Mouse (Mus musculus) forebrain, embryonic 15.5 days (tissue): ENCODE results near the gene Olfr986. TPM values are rescaled to one million over a fixed set of nuclear protein-coding genes. Genes with fewer than 3 reads are reported as not detected.
A peak's percentile ranks its signal among the peaks of the same experiment; 100 is the strongest.
"Not testable (repeated sequence)": the region's sequence is repeated elsewhere in the genome, so short reads cannot be mapped to it uniquely, and the experiment has no call there.

Experiments used
- ATAC-seq: fragments of 200-750 bp; cut with Nextera tagmentation; replicated peaks from 2 replicates; pipeline ENCODE4 v1.8.0; 2017; ENCODE audit warnings: mild to moderate bottlenecking, moderate TSS enrichment, moderate library complexity
- H3K27ac ChIP-seq: fragments of 300-500 bp; sonication (generic); replicated peaks from 2 replicates; pipeline ENCODE4 v1.5.1; 2015; ENCODE audit warnings: mild to moderate bottlenecking, inconsistent platforms
- H3K27me3 ChIP-seq: fragments of 300-500 bp; sonication (generic); 2 replicates; pipeline ENCODE4 v1.6.1; 2015; ENCODE audit warnings: inconsistent platforms
- H3K36me3 ChIP-seq: fragments of 300-500 bp; sonication (generic); 2 replicates; pipeline ENCODE4 v1.6.1; 2015; ENCODE audit warnings: mild to moderate bottlenecking, inconsistent platforms
- H3K4me1 ChIP-seq: fragments of 300-500 bp; sonication (generic); 2 replicates; pipeline ENCODE4 v1.6.1; 2015; ENCODE audit warnings: inconsistent platforms
- H3K4me2 ChIP-seq: fragments of 300-500 bp; sonication (generic); replicated peaks from 2 replicates; pipeline ENCODE4 v1.6.1; 2015; ENCODE audit warnings: mild to moderate bottlenecking, inconsistent platforms
- H3K4me3 ChIP-seq: fragments of 300-500 bp; sonication (generic); 2 replicates; pipeline ENCODE4 v1.5.1; 2015; ENCODE audit warnings: mild to moderate bottlenecking, inconsistent platforms
- H3K9ac ChIP-seq: fragments of 300-500 bp; sonication (generic); replicated peaks from 2 replicates; pipeline ENCODE4 v1.6.1; 2015; ENCODE audit warnings: mild to moderate bottlenecking, inconsistent platforms
- H3K9me3 ChIP-seq: fragments of 300-500 bp; sonication (generic); 2 replicates; pipeline ENCODE4 v1.6.1; 2016; ENCODE audit warnings: inconsistent platforms
- WGBS: fragments of 180-500 bp; shearing (Covaris S2); methylation state at CpG from one replicate; pipeline ENCODE4 v1.1.7; 2015; ENCODE audit warnings: mixed read lengths; 5-methylcytosine and 5-hydroxymethylcytosine counted together
- polyA plus RNA-seq: library from polyadenylated mRNA; unstranded; fragments of >200 nt; fragmentation: Nextera tagmentation; extraction: Ambion mirVana; gene quantifications from 2 replicates; pipeline ENCODE4 v1.2.1, GENCODE M21; 2015

Gene Olfr986
- polyA plus RNA-seq: not detected in 2 replicates

- WGBS: 85% methylated on average over 5 of the region's 5 CpGs
Observed at GRCm38 (mm10) chr9:40180620-40181019, at the start of gene Olfr986. TSS of gene Olfr986 (plus strand) at chr9:40180920.

GRCm38 (mm10) chr9:40136987-40137688 lies 43.6 kb upstream of the Olfr986 start:
- Histone ChIP-seq H3K27ac (no peak overlapping the region), H3K36me3 (no peaks in the 10 kb centered on the region), H3K9me3 (no peaks in the 10 kb centered on the region), H3K4me2 (no peak overlapping the region), H3K4me3 (no peak overlapping the region), H3K9ac (no peak overlapping the region), H3K4me1 (no peaks in the 10 kb centered on the region), H3K27me3 (no peaks in the 10 kb centered on the region)
- WGBS: 82% methylated on average over 6 of the region's 6 CpGs
- ATAC-seq: no peak

More at GRCm38 (mm10) chr9:40180620-40181019, at the start of gene Olfr986:
- Histone ChIP-seq H3K4me2 (no peak within 1 kb of the TSS), H3K9ac (no peak within 1 kb of the TSS), H3K4me1 (no peaks in the 10 kb centered on the region), H3K27me3 (no peaks in the 10 kb centered on the region), H3K27ac (no peak within 1 kb of the TSS), H3K4me3 (no peak within 1 kb of the TSS), H3K9me3 (no peaks in the 10 kb centered on the region), H3K36me3 (no peaks in the 10 kb centered on the region)
- ATAC-seq: no peak

DNA sequence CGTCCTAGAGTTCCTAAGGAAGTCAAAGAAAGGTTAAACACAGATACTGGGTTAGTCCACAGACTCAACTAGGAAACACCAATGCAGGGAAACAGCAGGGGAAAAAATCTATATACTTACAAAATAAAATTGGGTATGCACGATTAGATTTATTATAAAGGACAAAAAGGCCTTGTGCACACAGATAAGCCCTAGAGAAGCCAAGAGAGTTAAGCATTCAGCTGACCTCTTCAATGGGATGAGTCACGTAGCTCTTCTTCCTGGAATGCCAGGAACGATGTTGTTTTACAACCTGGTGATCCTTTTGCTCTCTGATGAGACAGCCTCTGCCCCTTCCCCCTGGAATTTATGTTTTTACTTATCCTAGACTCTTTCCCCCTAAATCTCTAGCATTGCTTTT lies 41.2 kb upstream of the Olfr986 start:
- no peaks in the 10 kb centered on the region for H3K9me3 ChIP-seq
- no peaks in the 10 kb centered on the region for H3K36me3 ChIP-seq
- no peak overlapping the region for H3K4me2 ChIP-seq
- no peaks in the 10 kb centered on the region for H3K4me1 ChIP-seq
- H3K9ac ChIP-seq: no peak overlapping the region
- ATAC-seq: no peak
- WGBS: 73% methylated on average over 4 of the region's 4 CpGs
- no peak overlapping the region for H3K27ac ChIP-seq
- H3K4me3 ChIP-seq: no peak overlapping the region
- H3K27me3 ChIP-seq: no peaks in the 10 kb centered on the region

GRCm38 (mm10) chr9:40141544-40141943 lies 39.2 kb upstream of the Olfr986 start:
- Histone ChIP-seq H3K27me3 (no peaks in the 10 kb centered on the region), H3K9ac (no peak overlapping the region), H3K27ac (no peak overlapping the region), H3K4me1 (no peaks in the 10 kb centered on the region), H3K4me3 (no peak overlapping the region), H3K36me3 (no peaks in the 10 kb centered on the region), H3K4me2 (no peak overlapping the region), H3K9me3 (no peaks in the 10 kb centered on the region)
- 42% methylated on average over 1 of the region's 1 CpGs for WGBS
- no peak for ATAC-seq

DNA sequence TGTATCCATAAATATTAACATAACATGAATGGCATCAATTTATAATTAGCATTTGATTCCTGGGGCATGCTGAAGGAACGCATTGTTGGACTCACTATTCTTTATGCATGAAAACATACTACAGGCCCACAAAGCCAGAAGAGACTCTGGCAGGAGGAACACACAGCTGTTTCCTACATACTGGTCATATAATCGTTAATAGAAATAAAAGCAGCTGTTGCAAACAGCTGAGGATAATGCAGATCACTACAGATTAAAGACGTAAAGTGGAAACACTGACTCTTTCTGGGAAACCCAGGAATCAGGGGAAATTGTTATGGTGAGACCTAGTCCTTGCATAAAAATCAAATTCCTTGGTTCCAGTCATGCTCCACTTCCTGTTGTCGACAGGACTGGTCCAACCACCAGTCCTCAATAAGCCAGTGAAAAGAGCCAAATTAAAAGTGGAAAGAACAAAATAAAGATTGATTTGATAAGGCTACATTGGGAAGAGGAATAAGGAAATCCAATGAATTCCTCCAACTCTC lies 25.5 kb upstream of the Olfr986 start:
- ATAC-seq: no peak
- H3K27ac ChIP-seq: no peak overlapping the region
- H3K4me3 ChIP-seq: no peak overlapping the region
- 75% methylated on average over 4 of the region's 4 CpGs for WGBS
- H3K4me1 ChIP-seq: no peaks in the 10 kb centered on the region
- H3K36me3 ChIP-seq: no peaks in the 10 kb centered on the region
- H3K9ac ChIP-seq: no peak overlapping the region
- no peaks in the 10 kb centered on the region for H3K27me3 ChIP-seq
- H3K4me2 ChIP-seq: no peak overlapping the region
- H3K9me3 ChIP-seq: no peaks in the 10 kb centered on the region

DNA sequence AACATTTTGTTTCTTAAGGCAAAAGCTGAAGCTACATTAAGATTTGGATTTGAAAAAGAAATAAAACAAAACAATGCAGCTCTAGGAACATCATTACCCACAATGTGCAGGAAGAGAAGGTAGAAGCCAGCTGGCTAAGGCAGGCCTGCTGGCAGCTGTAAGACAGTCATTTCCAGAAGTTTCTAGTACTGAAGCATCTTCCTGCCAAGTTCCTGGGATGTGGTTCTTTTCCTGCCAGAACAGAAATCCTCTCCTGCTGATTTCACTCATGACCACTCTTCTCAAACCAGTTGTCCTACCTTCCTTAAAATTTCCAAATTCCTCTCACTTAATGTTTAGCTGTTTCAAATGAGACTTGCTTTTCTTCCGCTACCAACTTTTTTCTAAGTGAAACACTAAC lies 14.3 kb upstream of the Olfr986 start:
- H3K27me3 ChIP-seq: no peaks in the 10 kb centered on the region
- H3K27ac ChIP-seq: no peak overlapping the region
- H3K4me1 ChIP-seq: no peaks in the 10 kb centered on the region
- no peak overlapping the region for H3K9ac ChIP-seq
- H3K9me3 ChIP-seq: no peaks in the 10 kb centered on the region
- H3K4me2 ChIP-seq: no peak overlapping the region
- ATAC-seq: no peak
- no peaks in the 10 kb centered on the region for H3K36me3 ChIP-seq
- WGBS: 94% methylated on average over 1 of the region's 1 CpGs
- H3K4me3 ChIP-seq: no peak overlapping the region

DNA sequence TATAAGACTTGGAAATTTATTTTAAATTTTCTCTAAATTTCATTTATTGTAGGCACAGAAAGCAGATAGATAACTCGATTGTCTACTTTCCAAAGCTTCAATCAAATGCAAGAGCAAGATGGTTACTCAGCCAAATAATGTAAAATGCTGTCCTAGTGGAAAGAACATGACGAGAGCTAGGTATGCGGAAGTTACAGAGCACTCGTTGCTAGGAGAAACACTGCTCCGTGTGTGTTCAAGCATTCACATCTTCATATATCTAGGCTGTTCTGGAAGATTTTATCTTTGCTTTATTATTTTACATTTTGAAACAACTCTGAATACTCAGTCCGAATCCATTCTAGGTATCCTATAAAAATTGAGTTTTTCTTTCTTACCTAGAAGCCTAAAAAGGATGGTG lies 3.7 kb upstream of the Olfr986 start:
- H3K4me2 ChIP-seq: no peak overlapping the region
- no peaks in the 10 kb centered on the region for H3K9me3 ChIP-seq
- H3K4me3 ChIP-seq: no peak overlapping the region
- H3K9ac ChIP-seq: no peak overlapping the region
- no peak overlapping the region for H3K27ac ChIP-seq
- H3K27me3 ChIP-seq: no peaks in the 10 kb centered on the region
- ATAC-seq: no peak
- no peaks in the 10 kb centered on the region for H3K4me1 ChIP-seq
- 86% methylated on average over 6 of the region's 6 CpGs for WGBS
- H3K36me3 ChIP-seq: no peaks in the 10 kb centered on the region

DNA sequence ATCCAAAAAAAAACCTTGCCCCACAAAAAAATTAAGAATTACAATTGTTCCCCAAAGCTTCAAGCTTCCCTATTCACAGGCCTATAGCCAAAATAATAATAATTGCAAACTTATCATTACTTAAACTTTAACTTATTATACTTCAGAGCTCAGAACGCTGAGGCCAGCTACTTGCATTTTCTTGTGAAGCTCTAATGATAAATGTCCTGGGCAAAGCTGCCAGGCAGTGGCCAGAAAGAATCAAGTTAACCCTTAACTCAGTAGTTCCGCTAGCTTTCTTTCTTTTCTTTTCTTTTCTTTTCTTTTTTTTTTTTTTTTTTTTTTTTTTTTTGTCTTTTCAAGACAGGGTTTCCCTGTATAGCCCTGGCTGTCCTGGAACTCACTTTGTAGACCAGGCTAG lies 4.4 kb downstream of the Olfr986 start:
- H3K27me3 ChIP-seq, H3K4me2 ChIP-seq, H3K9ac ChIP-seq, H3K4me1 ChIP-seq, ATAC-seq, H3K36me3 ChIP-seq, H3K4me3 ChIP-seq, H3K9me3 ChIP-seq, H3K27ac ChIP-seq: not testable (repeated sequence)
- 88% methylated on average over 2 of the region's 2 CpGs for WGBS

GRCm38 (mm10) chr9:40191086-40191876 lies 10.6 kb downstream of the Olfr986 start:
- Histone ChIP-seq H3K9ac (no peak overlapping the region), H3K27me3 (no peaks in the 10 kb centered on the region), H3K4me1 (peaks cover 18% of the 10 kb centered on the region), H3K27ac (no peak overlapping the region; the same call in 1 of the 2 replicates), H3K4me2 (peak overlapping the region; percentile 61), H3K36me3 (no peaks in the 10 kb centered on the region), H3K9me3 (no peaks in the 10 kb centered on the region), H3K4me3 (peak overlapping the region; percentile 84)
- ATAC-seq: peak; percentile 3; the same call in 1 of the 2 replicates
- 86% methylated on average over 9 of the region's 9 CpGs for WGBS

GRCm38 (mm10) chr9:40192098-40193038 lies 11.6 kb downstream of the Olfr986 start, which contains the start of gene Zfp202:
TSS of gene Zfp202 (plus strand) at chr9:40192316.
- Histone ChIP-seq H3K4me3 (peak within 1 kb of the TSS; percentile 84), H3K4me1 (peaks cover 18% of the 10 kb centered on the region), H3K27me3 (no peaks in the 10 kb centered on the region), H3K9ac (peak within 1 kb of the TSS; percentile 84), H3K4me2 (peak within 1 kb of the TSS; percentile 61), H3K36me3 (no peaks in the 10 kb centered on the region), H3K9me3 (no peaks in the 10 kb centered on the region), H3K27ac (peak within 1 kb of the TSS; percentile 59)
- under 1% methylated on average over 54 of the region's 63 CpGs for WGBS
- ATAC-seq: peak; percentile 98

- 92% methylated on average over 3 of the region's 3 CpGs for WGBS
- ATAC-seq: no peak
- Histone ChIP-seq H3K4me3 (no peak overlapping the region), H3K27ac (no peak overlapping the region), H3K9ac (no peak overlapping the region), H3K4me2 (no peak overlapping the region), H3K9me3 (no peaks in the 10 kb centered on the region), H3K27me3 (no peaks in the 10 kb centered on the region), H3K36me3 (no peaks in the 10 kb centered on the region), H3K4me1 (peaks cover 18% of the 10 kb centered on the region)
Observed at GRCm38 (mm10) chr9:40195981-40196380, 15.3 kb downstream of the Olfr986 start.
